Mouse (Mus musculus): Measurements from ENCODE around the gene Myl7. TPM values are rescaled to one million over a fixed set of nuclear protein-coding genes. Genes with fewer than 3 reads are reported as not detected.
A peak's percentile ranks its signal among the peaks of the same experiment; 100 is the strongest.

Gene Myl7
- polyA plus RNA-seq, 1 experiment, result 68.0 TPM

GRCm38 (mm10) chr11:5915429-5916177, 17.0 kb upstream of the Myl7 start:
- Histone ChIP-seq H3K27ac (ENCODE audit: control insufficient read depth, insufficient read depth, low read length) (no peak overlapping the region), H3K36me3 (ENCODE audit: control insufficient read depth, insufficient read depth, low read length) (no peaks in the 10 kb centered on the region), H3K4me1 (replicated peaks; ENCODE audit: control insufficient read depth, insufficient read depth, low read length) (peaks cover 8% of the 10 kb centered on the region; the same call in 1 of the 2 replicates), H3K4me3 (ENCODE audit: control insufficient read depth, insufficient read depth, low read length) (no peak overlapping the region), H3K27me3 (ENCODE audit: control insufficient read depth, insufficient read depth, low read length) (no peaks in the 10 kb centered on the region)
- no peak for DNase-seq
- 78% methylated on average over 5 of the region's 5 CpGs for whole genome bisulfite sequencing
- TF ChIP-seq CTCF (IDR thresholded peaks at IDR 0.05; ENCODE audit: borderline replicate concordance, control insufficient read depth, extremely low read depth, insufficient read depth, low read length, poor library complexity), result no peak
- no peak for TF ChIP-seq POLR2A (IDR thresholded peaks at IDR 0.05; ENCODE audit: control insufficient read depth, extremely low read depth, insufficient read depth, low read length, poor library complexity)

DNA sequence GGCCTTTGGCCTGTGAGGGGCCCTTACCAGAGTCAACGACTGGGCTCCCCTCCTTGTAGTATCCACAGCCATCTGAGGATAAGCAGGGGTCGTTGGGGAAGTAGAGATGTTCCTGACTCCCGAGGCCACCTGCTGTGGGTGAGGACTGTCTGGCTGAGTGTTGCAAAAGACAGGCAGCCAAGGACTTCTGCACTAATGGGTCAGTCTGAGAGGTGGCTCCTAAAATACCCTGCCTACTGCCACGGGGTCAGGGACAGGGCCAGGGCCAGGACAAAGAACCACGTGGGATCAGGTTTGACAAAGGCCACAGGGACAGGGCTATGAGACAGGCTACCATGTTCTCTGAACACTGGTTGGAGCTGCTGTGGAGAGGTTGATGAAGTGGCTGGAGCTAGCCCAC, 16.4 kb upstream of the Myl7 start:
- Histone ChIP-seq H3K27me3 (ENCODE audit: control insufficient read depth, insufficient read depth, low read length) (no peaks in the 10 kb centered on the region), H3K27ac (ENCODE audit: control insufficient read depth, insufficient read depth, low read length) (no peak overlapping the region), H3K4me3 (ENCODE audit: control insufficient read depth, insufficient read depth, low read length) (no peak overlapping the region), H3K4me1 (replicated peaks; ENCODE audit: control insufficient read depth, insufficient read depth, low read length) (0 out of 2 replicates have a peak, but pooled peaks cover 3% of the 10 kb centered on the region), H3K36me3 (ENCODE audit: control insufficient read depth, insufficient read depth, low read length) (no peaks in the 10 kb centered on the region)
- 66% methylated on average over 5 of the region's 5 CpGs for WGBS
- DNase-seq, result no peak
- TF ChIP-seq POLR2A (IDR thresholded peaks at IDR 0.05; ENCODE audit: control insufficient read depth, extremely low read depth, insufficient read depth, low read length, poor library complexity), result no peak
- no peak for TF ChIP-seq CTCF (IDR thresholded peaks at IDR 0.05; ENCODE audit: borderline replicate concordance, control insufficient read depth, extremely low read depth, insufficient read depth, low read length, poor library complexity)

- 69% methylated on average over 4 of the region's 4 CpGs for WGBS
- no peaks in the 10 kb centered on the region for H3K36me3 ChIP-seq (ENCODE audit: control insufficient read depth, insufficient read depth, low read length)
Measured at GRCm38 (mm10) chr11:5913936-5914335, 15.4 kb upstream of the Myl7 start.

GRCm38 (mm10) chr11:5913256-5913655, 14.7 kb upstream of the Myl7 start:
- H3K27me3 ChIP-seq (ENCODE audit: control insufficient read depth, insufficient read depth, low read length), result no peaks in the 10 kb centered on the region
- 82% methylated on average over 8 of the region's 8 CpGs for WGBS
- H3K27ac ChIP-seq (ENCODE audit: control insufficient read depth, insufficient read depth, low read length), result no peak overlapping the region
- no peaks in the 10 kb centered on the region for H3K36me3 ChIP-seq (ENCODE audit: control insufficient read depth, insufficient read depth, low read length)
- no peaks in the 10 kb centered on the region for H3K4me1 ChIP-seq (replicated peaks; ENCODE audit: control insufficient read depth, insufficient read depth, low read length)
- no peak overlapping the region for H3K4me3 ChIP-seq (ENCODE audit: control insufficient read depth, insufficient read depth, low read length)
- TF ChIP-seq POLR2A (IDR thresholded peaks at IDR 0.05; ENCODE audit: control insufficient read depth, extremely low read depth, insufficient read depth, low read length, poor library complexity), result no peak
- no peak for TF ChIP-seq CTCF (IDR thresholded peaks at IDR 0.05; ENCODE audit: borderline replicate concordance, control insufficient read depth, extremely low read depth, insufficient read depth, low read length, poor library complexity)
- DNase-seq, result no peak

More at GRCm38 (mm10) chr11:5913936-5914335, 15.4 kb upstream of the Myl7 start:
- TF ChIP-seq CTCF (IDR thresholded peaks at IDR 0.05; ENCODE audit: borderline replicate concordance, control insufficient read depth, extremely low read depth, insufficient read depth, low read length, poor library complexity), result no peak
- TF ChIP-seq POLR2A (IDR thresholded peaks at IDR 0.05; ENCODE audit: control insufficient read depth, extremely low read depth, insufficient read depth, low read length, poor library complexity), result no peak
- Histone ChIP-seq H3K27me3 (ENCODE audit: control insufficient read depth, insufficient read depth, low read length) (no peaks in the 10 kb centered on the region), H3K4me1 (replicated peaks; ENCODE audit: control insufficient read depth, insufficient read depth, low read length) (no peaks in the 10 kb centered on the region), H3K27ac (ENCODE audit: control insufficient read depth, insufficient read depth, low read length) (no peak overlapping the region), H3K4me3 (ENCODE audit: control insufficient read depth, insufficient read depth, low read length) (no peak overlapping the region)
- DNase-seq, result no peak

- WGBS, result 33% methylated on average over 5 of the region's 5 CpGs
- Histone ChIP-seq H3K4me1 (replicated peaks; ENCODE audit: control insufficient read depth, insufficient read depth, low read length) (no peaks in the 10 kb centered on the region), H3K4me3 (ENCODE audit: control insufficient read depth, insufficient read depth, low read length) (no peak overlapping the region), H3K36me3 (ENCODE audit: control insufficient read depth, insufficient read depth, low read length) (no peaks in the 10 kb centered on the region), H3K27ac (ENCODE audit: control insufficient read depth, insufficient read depth, low read length) (no peak overlapping the region), H3K27me3 (ENCODE audit: control insufficient read depth, insufficient read depth, low read length) (no peaks in the 10 kb centered on the region)
- DNase-seq, result peak; percentile 49
- TF ChIP-seq CTCF (IDR thresholded peaks at IDR 0.05; ENCODE audit: borderline replicate concordance, control insufficient read depth, extremely low read depth, insufficient read depth, low read length, poor library complexity) (0 out of 2 replicates have a peak, but pooled peaks have one; percentile 39), POLR2A (IDR thresholded peaks at IDR 0.05; ENCODE audit: control insufficient read depth, extremely low read depth, insufficient read depth, low read length, poor library complexity) (no peak)
Measured at GRCm38 (mm10) chr11:5912635-5913034, 14.1 kb upstream of the Myl7 start.

DNA sequence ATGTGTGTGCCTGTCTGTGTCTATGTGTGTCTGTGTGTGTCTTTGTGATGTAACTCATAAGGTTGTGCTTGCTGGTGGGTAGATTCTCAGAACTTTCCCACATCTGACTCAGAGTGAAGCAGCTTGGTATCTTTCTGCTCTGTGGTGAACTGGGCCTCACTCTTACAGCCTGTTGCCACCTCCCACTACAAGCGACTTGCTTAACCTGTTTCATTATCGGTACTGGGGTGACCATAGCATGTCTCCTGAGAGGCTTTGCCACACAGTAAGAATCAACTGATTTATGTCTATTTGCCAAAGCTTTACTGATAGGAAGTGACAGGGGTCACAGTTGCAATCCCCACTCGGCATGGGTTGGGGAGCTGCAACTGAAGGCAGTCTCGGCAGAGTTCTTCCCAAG, 10.1 kb upstream of the Myl7 start:
- H3K4me1 ChIP-seq (replicated peaks; ENCODE audit: control insufficient read depth, insufficient read depth, low read length), result no peaks in the 10 kb centered on the region
- H3K27ac ChIP-seq (ENCODE audit: control insufficient read depth, insufficient read depth, low read length), result no peak overlapping the region
- no peaks in the 10 kb centered on the region for H3K36me3 ChIP-seq (ENCODE audit: control insufficient read depth, insufficient read depth, low read length)
- no peak for DNase-seq
- WGBS, result 85% methylated on average over 4 of the region's 4 CpGs
- H3K27me3 ChIP-seq (ENCODE audit: control insufficient read depth, insufficient read depth, low read length), result no peaks in the 10 kb centered on the region
- H3K4me3 ChIP-seq (ENCODE audit: control insufficient read depth, insufficient read depth, low read length), result no peak overlapping the region
- TF ChIP-seq POLR2A (IDR thresholded peaks at IDR 0.05; ENCODE audit: control insufficient read depth, extremely low read depth, insufficient read depth, low read length, poor library complexity) (no peak), CTCF (IDR thresholded peaks at IDR 0.05; ENCODE audit: borderline replicate concordance, control insufficient read depth, extremely low read depth, insufficient read depth, low read length, poor library complexity) (no peak)
